Mouse (Mus musculus) heart, embryonic 11.5 days (tissue): ENCODE results near the gene Txk. TPM values are rescaled to one million over a fixed set of nuclear protein-coding genes. Genes with fewer than 3 reads are reported as not detected.

Source experiments
- ATAC-seq: fragments of 200-750 bp; cut with Nextera tagmentation; replicated peaks from 2 replicates; pipeline ENCODE4 v1.8.0; 2017; ENCODE audit warnings: moderate library complexity; ENCODE audit not compliant: insufficient number of reproducible peaks, low FRiP score, low TSS enrichment
- H3K27ac ChIP-seq: fragments of 300-500 bp; sonication (generic); 2 replicates; pipeline ENCODE4 v1.5.1; 2014; ENCODE audit warnings: mild to moderate bottlenecking, low read depth, low read length
- H3K27me3 ChIP-seq: fragments of 300-500 bp; sonication (generic); 2 replicates; pipeline ENCODE4 v1.6.1; 2014; ENCODE audit warnings: mild to moderate bottlenecking, low read length, mixed read lengths; ENCODE audit not compliant: control insufficient read depth, insufficient read depth
- H3K36me3 ChIP-seq: fragments of 300-500 bp; sonication (generic); 2 replicates; pipeline ENCODE4 v1.6.1; 2014; ENCODE audit warnings: mild to moderate bottlenecking, low read length, moderate library complexity, mixed read lengths; ENCODE audit not compliant: control insufficient read depth, insufficient read depth
- H3K4me1 ChIP-seq: fragments of 300-500 bp; sonication (generic); 2 replicates; pipeline ENCODE4 v1.6.1; 2014; ENCODE audit warnings: low read length; ENCODE audit not compliant: control insufficient read depth, insufficient read depth
- H3K4me2 ChIP-seq: fragments of 300-500 bp; sonication (generic); 2 replicates; pipeline ENCODE4 v1.6.1; 2014; ENCODE audit warnings: mild to moderate bottlenecking, moderate library complexity
- H3K4me3 ChIP-seq: fragments of 300-500 bp; sonication (generic); 2 replicates; pipeline ENCODE4 v1.5.1; 2014; ENCODE audit warnings: low read depth, low read length
- H3K9ac ChIP-seq: fragments of 300-500 bp; sonication (generic); 2 replicates; pipeline ENCODE4 v1.6.1; 2014; ENCODE audit warnings: mild to moderate bottlenecking, low read depth, low read length, moderate library complexity
- H3K9me3 ChIP-seq: fragments of 300-500 bp; sonication (generic); replicated peaks from 2 replicates; pipeline ENCODE4 v1.6.1; 2016; ENCODE audit warnings: low read length; ENCODE audit not compliant: control insufficient read depth
- WGBS: fragments of 180-500 bp; shearing (Covaris S2); extraction: QIAGEN DNeasy Blood & Tissue Kit; methylation state at CpG from one replicate; pipeline ENCODE4 v1.1.7; 2014; ENCODE audit not compliant: insufficient replicate concordance; 5-methylcytosine and 5-hydroxymethylcytosine counted together
- polyA plus RNA-seq: library from polyadenylated mRNA; unstranded; fragments of >200 nt; fragmentation: Nextera tagmentation; extraction: Ambion mirVana; gene quantifications from 2 replicates; pipeline ENCODE4 v1.2.1, GENCODE M21; 2014

Gene Txk
- polyA plus RNA-seq, 1 experiment from 2014 or later, result 0.04 TPM

DNA sequence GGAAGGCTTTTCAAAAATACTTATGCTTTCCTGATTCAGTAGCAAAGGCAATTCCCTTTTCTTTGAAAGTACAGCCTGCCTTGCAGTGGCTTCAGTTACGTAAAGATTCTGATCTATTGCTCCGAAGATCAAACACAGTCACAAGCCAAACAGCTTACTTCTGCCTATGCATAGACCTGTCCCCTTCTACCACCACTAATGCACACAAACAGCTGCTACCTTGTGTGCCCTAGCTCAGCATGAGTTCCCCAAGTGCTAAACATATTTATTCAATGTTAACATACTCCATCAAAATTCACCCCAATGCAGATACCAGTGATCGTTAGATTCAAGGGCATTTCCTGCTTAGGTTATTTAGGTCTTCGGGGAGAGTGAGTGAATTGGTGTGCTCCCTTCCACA, 6.1 kb downstream of the Txk start:
- Histone ChIP-seq H3K9ac (no peak overlapping the region), H3K4me2 (no peak overlapping the region), H3K9me3 (no peaks in the 10 kb centered on the region), H3K27ac (no peak overlapping the region), H3K4me1 (no peaks in the 10 kb centered on the region), H3K36me3 (no peaks in the 10 kb centered on the region), H3K4me3 (no peak overlapping the region), H3K27me3 (no peaks in the 10 kb centered on the region)
- ATAC-seq, result no peak
- WGBS, result 71% methylated on average over 4 of the region's 4 CpGs

- ATAC-seq, result no peak
- H3K9me3 ChIP-seq, result no peaks in the 10 kb centered on the region
- H3K4me2 ChIP-seq, result no peak overlapping the region
- H3K36me3 ChIP-seq, result no peaks in the 10 kb centered on the region
- H3K27me3 ChIP-seq, result no peaks in the 10 kb centered on the region
- no peaks in the 10 kb centered on the region for H3K4me1 ChIP-seq
- WGBS, result 83% methylated on average over 6 of the region's 6 CpGs
- H3K27ac ChIP-seq, result no peak overlapping the region
- H3K4me3 ChIP-seq, result no peak overlapping the region
- no peak overlapping the region for H3K9ac ChIP-seq
Measured at GRCm38 (mm10) chr5:72743103-72743502, 9.5 kb downstream of the Txk start.

GRCm38 (mm10) chr5:72736868-72737267, 15.7 kb downstream of the Txk start:
- Histone ChIP-seq H3K9me3 (no peaks in the 10 kb centered on the region), H3K36me3 (no peaks in the 10 kb centered on the region), H3K4me1 (0 out of 2 replicates have a peak, but pooled peaks cover 5% of the 10 kb centered on the region), H3K4me2 (peak overlapping the region; percentile 31), H3K9ac (0 out of 2 replicates have a peak overlapping the region, but pooled peaks have one; percentile 28), H3K27ac (no peak overlapping the region), H3K4me3 (no peak overlapping the region), H3K27me3 (no peaks in the 10 kb centered on the region)
- 31% methylated on average over 7 of the region's 7 CpGs for WGBS
- no peak for ATAC-seq

DNA sequence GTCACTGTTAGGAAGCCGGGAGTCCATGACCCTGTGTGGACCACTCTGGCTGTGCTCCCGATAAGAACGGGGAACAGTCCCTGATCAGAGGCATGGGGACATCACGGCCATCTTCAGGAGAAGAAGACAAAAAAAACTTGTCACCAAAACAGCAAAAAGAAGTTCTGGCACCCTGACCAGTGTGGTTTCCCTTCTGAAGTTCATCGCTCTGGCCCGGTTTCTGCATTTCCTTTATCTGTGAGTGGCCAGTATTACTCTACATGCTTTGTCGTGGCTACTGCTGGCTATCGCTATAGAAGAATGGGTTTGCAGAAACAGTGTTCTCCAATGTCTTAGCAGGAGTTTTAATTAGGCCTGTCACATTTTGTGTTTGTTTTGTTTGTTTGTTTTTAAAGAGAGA, 16.1 kb downstream of the Txk start:
- H3K4me1 ChIP-seq, result 0 out of 2 replicates have a peak, but pooled peaks cover 5% of the 10 kb centered on the region
- no peaks in the 10 kb centered on the region for H3K36me3 ChIP-seq
- H3K4me2 ChIP-seq, result peak overlapping the region; percentile 31
- no peaks in the 10 kb centered on the region for H3K9me3 ChIP-seq
- H3K27me3 ChIP-seq, result no peaks in the 10 kb centered on the region
- no peak for ATAC-seq
- H3K9ac ChIP-seq, result no peak overlapping the region
- 24% methylated on average over 8 of the region's 8 CpGs for WGBS
- no peak overlapping the region for H3K4me3 ChIP-seq
- no peak overlapping the region for H3K27ac ChIP-seq

DNA sequence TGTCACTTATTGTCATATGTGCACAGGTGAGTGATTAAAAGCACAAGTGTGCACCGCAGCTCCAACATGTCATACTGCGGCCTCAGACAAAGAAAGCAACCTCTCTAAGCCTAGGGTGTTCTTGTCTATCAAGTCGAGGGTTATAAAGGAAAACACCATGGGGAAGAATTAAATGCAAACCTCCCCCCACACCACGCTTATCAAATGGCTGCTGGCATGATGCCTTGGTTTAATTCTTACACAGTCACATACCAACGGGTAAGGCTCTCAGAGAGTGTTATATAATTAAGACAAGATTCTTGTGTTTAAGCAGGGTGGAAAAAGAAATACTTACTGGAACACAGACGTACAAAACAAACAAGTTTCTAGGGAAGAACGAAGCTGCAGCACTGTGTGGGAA, 16.8 kb downstream of the Txk start:
- no peak overlapping the region for H3K27ac ChIP-seq
- no peak for ATAC-seq
- no peaks in the 10 kb centered on the region for H3K36me3 ChIP-seq
- no peak overlapping the region for H3K4me3 ChIP-seq
- H3K4me1 ChIP-seq, result 0 out of 2 replicates have a peak, but pooled peaks cover 5% of the 10 kb centered on the region
- H3K27me3 ChIP-seq, result no peaks in the 10 kb centered on the region
- H3K9me3 ChIP-seq, result no peaks in the 10 kb centered on the region
- 68% methylated on average over 7 of the region's 7 CpGs for WGBS
- H3K4me2 ChIP-seq, result no peak overlapping the region
- no peak overlapping the region for H3K9ac ChIP-seq

- 76% methylated on average over 1 of the region's 1 CpGs for WGBS
- no peak overlapping the region for H3K9ac ChIP-seq
Measured at GRCm38 (mm10) chr5:72732885-72733284, 19.7 kb downstream of the Txk start.

DNA sequence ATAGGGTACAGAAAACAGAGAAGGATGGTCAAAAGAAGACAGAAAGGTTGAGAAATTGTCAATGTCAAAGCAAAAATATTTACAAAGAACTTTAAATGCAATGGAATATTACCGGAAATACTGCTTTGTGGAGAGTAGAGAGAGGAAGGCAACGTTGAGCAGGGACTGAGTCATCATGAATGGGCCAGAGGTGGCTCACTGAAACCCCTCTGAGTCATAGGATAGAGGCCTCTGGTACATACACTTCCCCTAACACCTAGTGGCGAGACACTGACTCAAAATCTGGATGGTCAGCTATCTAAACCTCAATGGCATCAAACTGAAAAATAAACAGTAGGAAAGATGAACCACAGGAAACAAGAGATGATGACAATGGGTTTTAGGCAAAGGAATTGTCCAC, 27.2 kb downstream of the Txk start:
- Histone ChIP-seq H3K9me3 (no peaks in the 10 kb centered on the region), H3K9ac (no peak overlapping the region), H3K4me1 (no peaks in the 10 kb centered on the region), H3K36me3 (no peaks in the 10 kb centered on the region), H3K4me2 (no peak overlapping the region), H3K4me3 (no peak overlapping the region), H3K27ac (no peak overlapping the region), H3K27me3 (no peaks in the 10 kb centered on the region)
- 64% methylated on average over 3 of the region's 3 CpGs for WGBS
- ATAC-seq, result no peak

More at GRCm38 (mm10) chr5:72732885-72733284, 19.7 kb downstream of the Txk start:
- H3K36me3 ChIP-seq, result no peaks in the 10 kb centered on the region
- no peak for ATAC-seq
- H3K4me1 ChIP-seq, result 0 out of 2 replicates have a peak, but pooled peaks cover 5% of the 10 kb centered on the region
- H3K27me3 ChIP-seq, result no peaks in the 10 kb centered on the region
- no peak overlapping the region for H3K4me2 ChIP-seq
- no peaks in the 10 kb centered on the region for H3K9me3 ChIP-seq
- no peak overlapping the region for H3K27ac ChIP-seq
- no peak overlapping the region for H3K4me3 ChIP-seq

- 61% methylated on average over 2 of the region's 2 CpGs for WGBS
- no peak for ATAC-seq
- Histone ChIP-seq H3K4me1 (no peaks in the 10 kb centered on the region), H3K36me3 (no peaks in the 10 kb centered on the region), H3K9me3 (no peaks in the 10 kb centered on the region), H3K4me3 (no peak overlapping the region), H3K4me2 (no peak overlapping the region), H3K27me3 (no peaks in the 10 kb centered on the region), H3K27ac (no peak overlapping the region), H3K9ac (no peak overlapping the region)
Measured at GRCm38 (mm10) chr5:72723429-72723828, 29.1 kb downstream of the Txk start.

DNA sequence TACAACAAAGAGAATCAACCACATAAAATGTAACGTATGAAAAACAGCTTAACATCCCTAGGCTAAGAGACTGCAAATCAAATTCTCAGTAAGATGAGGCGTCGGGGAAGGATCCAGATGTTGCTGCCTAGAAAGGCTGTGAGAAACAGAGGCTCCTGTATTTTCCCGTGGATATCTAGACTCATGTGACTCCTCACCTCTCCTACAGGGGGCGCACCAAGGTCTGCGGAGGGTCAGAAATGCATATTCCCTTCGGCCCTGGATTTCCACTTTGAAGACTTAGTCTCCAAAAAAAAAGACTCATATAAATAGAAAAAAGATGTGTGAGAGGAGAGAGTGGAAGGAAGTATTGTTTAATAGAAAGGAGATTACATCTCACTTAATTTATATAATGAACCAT, 32.0 kb downstream of the Txk start:
- ATAC-seq, result no peak
- no peaks in the 10 kb centered on the region for H3K4me1 ChIP-seq
- 59% methylated on average over 7 of the region's 7 CpGs for WGBS
- no peak overlapping the region for H3K27ac ChIP-seq
- H3K4me3 ChIP-seq, result no peak overlapping the region
- no peaks in the 10 kb centered on the region for H3K27me3 ChIP-seq
- H3K36me3 ChIP-seq, result no peaks in the 10 kb centered on the region
- H3K4me2 ChIP-seq, result no peak overlapping the region
- no peak overlapping the region for H3K9ac ChIP-seq
- no peaks in the 10 kb centered on the region for H3K9me3 ChIP-seq
